ENCODE assay signal across 8 mouse cellular contexts in the genomic region with DNA sequence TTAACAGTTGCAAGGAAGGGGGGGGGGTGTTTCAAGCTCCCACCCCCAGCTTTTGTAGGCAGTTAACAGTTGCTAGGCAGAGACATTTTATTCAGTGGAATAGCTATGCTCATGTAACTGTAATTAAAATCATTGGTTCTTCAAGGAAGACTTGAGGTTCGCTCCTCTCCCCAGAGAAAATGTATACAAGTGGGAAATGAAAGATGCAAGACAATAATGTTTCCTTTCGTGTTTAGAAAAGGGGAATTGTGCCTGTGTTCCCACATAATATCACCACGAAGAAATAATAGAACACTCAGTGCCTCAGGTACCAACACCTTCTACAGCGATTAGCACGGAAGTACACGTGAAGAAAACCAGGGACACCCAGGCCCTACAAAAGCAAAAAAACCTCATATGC. TPM values are rescaled to one million over a fixed set of nuclear protein-coding genes. Genes with fewer than 3 reads are reported as not detected.
DNase-seq lines count a peak whose midpoint lies in the region; ATAC-seq and TF ChIP-seq lines count a peak whose summit lies in the region.

A gene (plus strand): TSS at position 301 of the 400 bp plus-strand sequence.

- no peak for DNase-seq in kidney, postnatal 0 days (ENCODE audit: low spot score)
- DNase-seq in kidney, adult 11 months, result no peak
- no peak for DNase-seq in left cerebral cortex, postnatal 36 days (ENCODE audit: low spot score in 2 of 2)
- no peak for DNase-seq in kidney, adult 9 months
- DNase-seq in spleen, postnatal 10 days (ENCODE audit: low spot score in 2 of 2), result no peak

- intact Hi-C loops in left cerebral cortex, postnatal 36 days (cut with DNase I), result loop anchor here (5.0 kb wide), 2 partner anchors 44 to 56 kb away; a partner anchor contains a TSS

- TF ChIP-seq POLR2A in small intestine, adult 2 months (IDR thresholded peaks at IDR 0.05; ENCODE audit: low read depth, low read length), result no peak

- H3K36me3 ChIP-seq in kidney, postnatal 0 days (ENCODE audit: insufficient read depth, low read length), result no peaks in the 10 kb centered on the region
- no peaks in the 10 kb centered on the region for H3K36me3 ChIP-seq in heart, embryonic 15.5 days
- no peaks in the 10 kb centered on the region for H3K36me3 ChIP-seq in small intestine, adult 2 months (ENCODE audit: control insufficient read depth, insufficient read depth, low read length)

- no peaks in the 10 kb centered on the region for H3K4me1 ChIP-seq in kidney, postnatal 0 days (replicated peaks; ENCODE audit: insufficient read depth, low read length)
- H3K4me1 ChIP-seq in brown adipose tissue, adult 24 weeks (ENCODE audit: control insufficient read depth, insufficient read depth, insufficient read length, low read length), result no peaks in the 10 kb centered on the region
- peaks cover 10% of the 10 kb centered on the region; the same call in 1 of the 2 replicates for H3K4me1 ChIP-seq in heart, embryonic 15.5 days (replicated peaks)
- no peaks in the 10 kb centered on the region for H3K4me1 ChIP-seq in small intestine, adult 2 months (ENCODE audit: control insufficient read depth, insufficient read depth, insufficient read length, low read length)

- H3K9me3 ChIP-seq in kidney, postnatal 0 days (replicated peaks; ENCODE audit: low read length), result no peaks in the 10 kb centered on the region
- no peaks in the 10 kb centered on the region for H3K9me3 ChIP-seq in heart, embryonic 15.5 days (replicated peaks)

- 70% methylated on average over 6 of the region's 6 CpGs for WGBS in kidney, postnatal 0 days
- WGBS in heart, embryonic 15.5 days, result 67% methylated on average over 6 of the region's 6 CpGs
- 77% methylated on average over 6 of the region's 6 CpGs for whole genome bisulfite sequencing in small intestine, adult 2 months

- peak within 1 kb of the TSS; percentile 67 for H3K27ac ChIP-seq in kidney, postnatal 0 days
- H3K27ac ChIP-seq in brown adipose tissue, adult 24 weeks (replicated peaks; ENCODE audit: low read depth, low read length), result peak within 1 kb of the TSS; percentile 57
- peak within 1 kb of the TSS; percentile 88 for H3K27ac ChIP-seq in heart, embryonic 15.5 days
- H3K27ac ChIP-seq in small intestine, adult 2 months (ENCODE audit: insufficient read depth, low read depth, low read length), result peak within 1 kb of the TSS; percentile 25; the same call in 1 of the 2 replicates

- H3K4me3 ChIP-seq in kidney, postnatal 0 days (replicated peaks; ENCODE audit: low read depth, low read length), result peak within 1 kb of the TSS; percentile 64
- peak within 1 kb of the TSS; percentile 91 for H3K4me3 ChIP-seq in brown adipose tissue, adult 24 weeks (ENCODE audit: insufficient read depth, low read depth, low read length)
- H3K4me3 ChIP-seq in heart, embryonic 15.5 days, result peak within 1 kb of the TSS; percentile 79
- H3K4me3 ChIP-seq in small intestine, adult 2 months (ENCODE audit: low read depth, low read length), result peak within 1 kb of the TSS; percentile 68

- H3K27me3 ChIP-seq in kidney, postnatal 0 days (ENCODE audit: insufficient read depth, low read length), result no peaks in the 10 kb centered on the region
- H3K27me3 ChIP-seq in heart, embryonic 15.5 days, result no peaks in the 10 kb centered on the region
- no peaks in the 10 kb centered on the region for H3K27me3 ChIP-seq in small intestine, adult 2 months (ENCODE audit: control insufficient read depth, insufficient read depth, low read length)

- H3K9ac ChIP-seq in kidney, postnatal 0 days (ENCODE audit: low read depth, low read length), result peak within 1 kb of the TSS; percentile 81
- H3K9ac ChIP-seq in heart, embryonic 15.5 days, result peak within 1 kb of the TSS; percentile 93

- ATAC-seq in kidney, postnatal 0 days (replicated peaks; ENCODE audit: low FRiP score, low read depth), result no peak
- ATAC-seq in heart, embryonic 15.5 days (replicated peaks; ENCODE audit: insufficient number of reproducible peaks, insufficient read depth, low FRiP score, low read depth), result no peak

- peak within 1 kb of the TSS; percentile 82 for H3K4me2 ChIP-seq in kidney, postnatal 0 days (ENCODE audit: low read length)
- H3K4me2 ChIP-seq in heart, embryonic 15.5 days, result peak within 1 kb of the TSS; percentile 78

- TF ChIP-seq CTCF in kidney, postnatal 0 days (IDR thresholded peaks at IDR 0.05; ENCODE audit: low read depth), result no peak
- TF ChIP-seq CTCF in small intestine, adult 2 months (IDR thresholded peaks at IDR 0.05; ENCODE audit: extremely low read depth, insufficient read length, insufficient replicate concordance, low read depth, low read length), result no peak

RNA-seq across cellular contexts. Expression of the gene that starts here (rescaled TPM):
- 14.5 and 15.8 TPM in 2 replicates for polyA plus RNA-seq in kidney, postnatal 0 days (2015; fragmentation: Nextera tagmentation; extraction: Ambion mirVana)
- 9.0 and 9.3 TPM in 2 replicates for polyA plus RNA-seq in brown adipose tissue, adult 24 weeks (2012; ENCODE audit: insufficient read depth, insufficient read length, missing spikeins)
- 8.0 and 10.9 TPM in 2 replicates for polyA plus RNA-seq in heart, embryonic 15.5 days (2015; fragmentation: Nextera tagmentation; extraction: Ambion mirVana)
- 10 to 100 TPM; 19.0 to 22.5 TPM for total RNA-seq in left cerebral cortex, postnatal 36 days (2021)
- polyA plus RNA-seq in small intestine, adult 2 months (2012; rRNA removed), result 0.08 and 2.6 TPM in 2 replicates

Comparison
In these comparisons a context has a peak if more than half of its experiments do, and no peak if none do; other contexts are left out.
1. H3K27ac ChIP-seq: peak in every context shown above with its lines; median percentile 88 in heart, embryonic 15.5 days; 67 in kidney, postnatal 0 days; 57 in brown adipose tissue, adult 24 weeks; 25 in small intestine, adult 2 months.